Mouse (Mus musculus) olfactory bulb, adult 2 months (tissue): ENCODE results near the gene Gpr157. TPM values are rescaled to one million over a fixed set of nuclear protein-coding genes. Genes with fewer than 3 reads are reported as not detected.

Experiments
- H3K27ac ChIP-seq: fragments of 200-500 bp; 2 replicates; pipeline ENCODE4 v1.5.1; 2012; ENCODE audit warnings: low read depth, low read length; ENCODE audit not compliant: insufficient read depth
- H3K4me1 ChIP-seq: fragments of 200-500 bp; 2 replicates; pipeline ENCODE4 v1.6.1; 2012; ENCODE audit warnings: low read length; ENCODE audit not compliant: control insufficient read depth, insufficient read depth
- H3K4me3 ChIP-seq: fragments of 200-500 bp; 2 replicates; pipeline ENCODE4 v1.5.1; 2012; ENCODE audit warnings: mild to moderate bottlenecking, low read depth, low read length, moderate library complexity; ENCODE audit not compliant: insufficient read depth
- CTCF ChIP-seq: fragments of 200-500 bp; IDR thresholded peaks from 2 replicates; pipeline ENCODE4 v1.5.1; 2012; ENCODE audit warnings: low read depth, mild to moderate bottlenecking, low read length, moderate library complexity; ENCODE audit not compliant: insufficient read depth
- POLR2A ChIP-seq: fragments of 200-500 bp; IDR thresholded peaks from 2 replicates; pipeline ENCODE4 v1.6.1; 2012; ENCODE audit warnings: mild to moderate bottlenecking, low read depth, low read length, moderate library complexity; ENCODE audit not compliant: insufficient read depth
- WGBS: fragments of 180-500 bp; shearing (Covaris S2); methylation state at CpG from one replicate; pipeline ENCODE4 v1.1.7; 2018; 5-methylcytosine and 5-hydroxymethylcytosine counted together
- polyA plus RNA-seq: library from polyadenylated mRNA; stranded (reverse); fragments of >200 nt; gene quantifications from 2 replicates; pipeline ENCODE4 v1.2.4, GENCODE M21; 2012; ENCODE audit warnings: low replicate concordance; ENCODE audit not compliant: missing spikeins, insufficient read depth, insufficient read length

Gpr157 gene
- polyA plus RNA-seq, 1 experiment: not detected

GRCm38 (mm10) chr4:150130661-150131060, 43.5 kb downstream of the Gpr157 start:
- no peak overlapping the region for H3K27ac ChIP-seq
- peaks cover 8% of the 10 kb centered on the region; the same call in 1 of the 2 replicates for H3K4me1 ChIP-seq
- WGBS: 29% methylated on average over 2 of the region's 2 CpGs
- H3K4me3 ChIP-seq: no peak overlapping the region
- TF ChIP-seq CTCF: no peak
- no peak for TF ChIP-seq POLR2A

- Histone ChIP-seq H3K27ac (no peak overlapping the region), H3K4me1 (peaks cover 13% of the 10 kb centered on the region), H3K4me3 (no peak overlapping the region)
- WGBS: 44% methylated on average over 24 of the region's 24 CpGs
- no peak for TF ChIP-seq CTCF
- no peak for TF ChIP-seq POLR2A
Observed at GRCm38 (mm10) chr4:150132692-150133271, 45.6 kb downstream of the Gpr157 start.

- no peak overlapping the region for H3K27ac ChIP-seq
- WGBS: 81% methylated on average over 7 of the region's 7 CpGs
- TF ChIP-seq CTCF (no peak), POLR2A (no peak)
- peaks cover 20% of the 10 kb centered on the region for H3K4me1 ChIP-seq
- H3K4me3 ChIP-seq: no peak overlapping the region
Observed at GRCm38 (mm10) chr4:150135254-150135653, 48.1 kb downstream of the Gpr157 start.

- H3K4me3 ChIP-seq: no peak overlapping the region
- no peak overlapping the region for H3K27ac ChIP-seq
- H3K4me1 ChIP-seq: peaks cover 15% of the 10 kb centered on the region
- 7% methylated on average over 10 of the region's 10 CpGs for WGBS
- peak; percentile 96 for TF ChIP-seq CTCF
- TF ChIP-seq POLR2A: 0 out of 2 replicates have a peak, but pooled peaks have one; percentile 17
Observed at GRCm38 (mm10) chr4:150136693-150137092, 49.5 kb downstream of the Gpr157 start.

- Histone ChIP-seq H3K27ac (no peak overlapping the region), H3K4me3 (no peak overlapping the region), H3K4me1 (peaks cover 15% of the 10 kb centered on the region)
- no peak for TF ChIP-seq POLR2A
- no peak for TF ChIP-seq CTCF
- WGBS: 81% methylated on average over 7 of the region's 7 CpGs
Observed at GRCm38 (mm10) chr4:150137368-150138083, 50.4 kb downstream of the Gpr157 start.

GRCm38 (mm10) chr4:150138084-150138543, 50.9 kb downstream of the Gpr157 start:
- 9% methylated on average over 9 of the region's 9 CpGs for WGBS
- peak overlapping the region; percentile 21; the same call in 1 of the 2 replicates for H3K27ac ChIP-seq

GRCm38 (mm10) chr4:150139090-150139489, 51.9 kb downstream of the Gpr157 start:
- TF ChIP-seq POLR2A (no peak), CTCF (no peak)
- H3K4me1 ChIP-seq: peaks cover 12% of the 10 kb centered on the region
- no peak overlapping the region for H3K27ac ChIP-seq
- H3K4me3 ChIP-seq: no peak overlapping the region
- WGBS: 69% methylated on average over 13 of the region's 13 CpGs

More at GRCm38 (mm10) chr4:150138084-150138543, 50.9 kb downstream of the Gpr157 start:
- TF ChIP-seq CTCF: no peak
- no peak for TF ChIP-seq POLR2A
- Histone ChIP-seq H3K4me3 (peak overlapping the region; percentile 32), H3K4me1 (peaks cover 12% of the 10 kb centered on the region)

GRCm38 (mm10) chr4:150140346-150140745, 53.2 kb downstream of the Gpr157 start:
- peaks cover 12% of the 10 kb centered on the region for H3K4me1 ChIP-seq
- no peak overlapping the region for H3K4me3 ChIP-seq
- no peak overlapping the region for H3K27ac ChIP-seq
- WGBS: 67% methylated on average over 7 of the region's 7 CpGs
- TF ChIP-seq CTCF: no peak
- no peak for TF ChIP-seq POLR2A

- 34% methylated on average over 12 of the region's 12 CpGs for WGBS
- Histone ChIP-seq H3K4me3 (no peak overlapping the region), H3K4me1 (no peaks in the 10 kb centered on the region; the same call in 1 of the 2 replicates), H3K27ac (no peak overlapping the region)
- TF ChIP-seq POLR2A: no peak
- TF ChIP-seq CTCF: no peak
Observed at GRCm38 (mm10) chr4:150144242-150144641, 57.1 kb downstream of the Gpr157 start.
